In genomic region chr15:97941306-97941705, GRCm38 (mm10) we compare ENCODE assay signal across 21 mouse cellular contexts. TPM values are rescaled to one million over a fixed set of nuclear protein-coding genes. Genes with fewer than 3 reads are reported as not detected.
A peak's percentile ranks its signal among the peaks of the same experiment; 100 is the strongest.
DNase-seq lines count a peak whose midpoint lies in the region; ATAC-seq and TF ChIP-seq lines count a peak whose summit lies in the region.
"Had no signal": no experiment of that assay in that cellular context is flagged by ENCODE, and none has a peak within 500 bp of the region (broad histone marks: within the 10 kb centered on the region; RNA-seq: fewer than 3 reads in every experiment).

No protein-coding gene starts in this region.

- no peak overlapping the region for H3K9ac ChIP-seq in heart, embryonic 11.5 days (ENCODE audit: low read depth, low read length)
- H3K9ac ChIP-seq in CH12.LX (ENCODE audit: insufficient read depth, low read depth) (no peak overlapping the region), MEL (ENCODE audit: control insufficient read depth, low read depth, low read length, poor library complexity, severe bottlenecking) (no peak overlapping the region)
- no peak overlapping the region for H3K9ac ChIP-seq in intestine, embryonic 16.5 days (ENCODE audit: low read depth, low read length)
- H3K9ac ChIP-seq: embryonic facial prominence, embryonic 12.5 days; forebrain, embryonic 13.5 days; forebrain, embryonic 15.5 days; forebrain, postnatal 0 days had no signal

- TF ChIP-seq CTCF in CH12.LX (conservative IDR thresholded peaks at IDR 0.05 in 1 of 2, IDR thresholded peaks at IDR 0.05 in 1 of 2; ENCODE audit: low read depth in 2 of 2, low read length in 2 of 2) (no peak), MEL (IDR thresholded peaks at IDR 0.05 in 2 of 3, conservative IDR thresholded peaks at IDR 0.05 in 1 of 3; ENCODE audit: control insufficient read depth in 1 of 3, insufficient read depth in 1 of 3, low read depth in 2 of 3, low read length in 3 of 3, poor library complexity in 1 of 3, severe bottlenecking in 1 of 3) (no peak)

- DNase-seq in heart, adult 11 months: peak; percentile 62
- peak; percentile 31 for DNase-seq in CH12.LX (ENCODE audit: extremely low read depth)
- DNase-seq in MEL (ENCODE audit: low read depth, low spot score): peak; percentile 56
- DNase-seq in cerebellum, adult 9-11 months: no peak
- no peak for DNase-seq in right cerebral cortex, postnatal 36 days (ENCODE audit: low spot score in 2 of 2)
- DNase-seq: adrenal gland, adult 2 months; adrenal gland, postnatal 10 days; adrenal gland, postnatal 25 days; cerebellum, adult 11 months; cerebellum, adult 18-20 months; cerebellum, adult 8-10 months; cerebellum, postnatal 14 days; forebrain, postnatal 0 days had no signal

- H3K27ac ChIP-seq in heart, embryonic 11.5 days (ENCODE audit: low read depth, low read length): no peak overlapping the region
- H3K27ac ChIP-seq in CH12.LX (ENCODE audit: insufficient read depth, low read depth) (no peak overlapping the region), MEL (ENCODE audit: control insufficient read depth, low read depth, low read length) (no peak overlapping the region)
- no peak overlapping the region for H3K27ac ChIP-seq in intestine, embryonic 16.5 days (ENCODE audit: low read length)
- H3K27ac ChIP-seq: embryonic facial prominence, embryonic 10.5 days; embryonic facial prominence, embryonic 12.5 days; forebrain, embryonic 13.5 days; forebrain, embryonic 15.5 days had no signal

- no peaks in the 10 kb centered on the region; the same call in 1 of the 2 replicates for H3K4me1 ChIP-seq in heart, embryonic 11.5 days (ENCODE audit: control insufficient read depth, insufficient read depth, low read length)
- peaks cover 2 to 8% of the 10 kb centered on the region in 2 experiments; a peak in 3 of 4 replicates for H3K4me1 ChIP-seq in CH12.LX (ENCODE audit: control insufficient read depth in 1 of 2, insufficient read depth in 2 of 2)
- peaks cover 0 to 9% of the 10 kb centered on the region in 2 experiments; a peak in 2 of 4 replicates for H3K4me1 ChIP-seq in MEL (ENCODE audit: control insufficient read depth in 1 of 2, insufficient read depth in 2 of 2, low read length in 2 of 2)
- H3K4me1 ChIP-seq in intestine, embryonic 16.5 days (ENCODE audit: control insufficient read depth, insufficient read depth, low read length): peaks cover 9% of the 10 kb centered on the region
- H3K4me1 ChIP-seq: embryonic facial prominence, embryonic 12.5 days; forebrain, embryonic 13.5 days; forebrain, embryonic 15.5 days had no signal

- no peaks in the 10 kb centered on the region for H3K9me3 ChIP-seq in heart, embryonic 11.5 days (replicated peaks; ENCODE audit: control insufficient read depth, low read length)
- H3K9me3 ChIP-seq in CH12.LX (replicated peaks; ENCODE audit: low read length): no peaks in the 10 kb centered on the region
- H3K9me3 ChIP-seq in MEL (replicated peaks; ENCODE audit: insufficient read depth, low read length): no peaks in the 10 kb centered on the region
- H3K9me3 ChIP-seq in intestine, embryonic 16.5 days (ENCODE audit: control insufficient read depth, low read length): no peaks in the 10 kb centered on the region
- H3K9me3 ChIP-seq: embryonic facial prominence, embryonic 10.5 days; embryonic facial prominence, embryonic 12.5 days; forebrain, embryonic 13.5 days; forebrain, embryonic 15.5 days; G1E had no signal

- TF ChIP-seq EP300 in CH12.LX (IDR thresholded peaks at IDR 0.05; ENCODE audit: low read length) (no peak), MEL (IDR thresholded peaks at IDR 0.05; ENCODE audit: low read depth in 1 of 2, low read length in 2 of 2) (no peak)

- in situ Hi-C loops in CH12.LX (cut with MboI; ENCODE audit: low pct_ligation_motif_present, low pct_unique_long_range_greater_than_20kb, low sequenced_read_pairs): loop anchor here (5.0 to 10.0 kb wide), 3 partner anchors 49 to 227 kb away; no protein-coding TSS in a partner anchor

- dilution Hi-C loops in CH12.LX (cut with MboI; ENCODE audit: extremely low pct_ligation_motif_present, extremely low pct_unique_long_range_greater_than_20kb, low sequenced_read_pairs): no loop called here

- ATAC-seq in heart, embryonic 11.5 days (replicated peaks; ENCODE audit: insufficient number of reproducible peaks, low FRiP score, low TSS enrichment): no peak
- 0 out of 2 replicates have a peak, but pooled peaks have one; percentile 23 for ATAC-seq in megakaryocyte progenitor cell, adult 5-6 weeks (replicated peaks; ENCODE audit: poor library complexity)
- no peak for ATAC-seq in intestine, embryonic 16.5 days
- ATAC-seq: forebrain, embryonic 13.5 days; forebrain, embryonic 15.5 days; forebrain, postnatal 0 days had no signal

- H3K4me2 ChIP-seq in heart, embryonic 11.5 days: no peak overlapping the region
- H3K4me2 ChIP-seq in CH12.LX (ENCODE audit: insufficient read depth, low read depth, poor library complexity, severe bottlenecking): no peak overlapping the region
- no peak overlapping the region for H3K4me2 ChIP-seq in intestine, embryonic 16.5 days (ENCODE audit: low read depth, low read length)
- H3K4me2 ChIP-seq: embryonic facial prominence, embryonic 12.5 days; forebrain, embryonic 13.5 days; forebrain, embryonic 15.5 days had no signal

- TF ChIP-seq RAD21 in CH12.LX (IDR thresholded peaks at IDR 0.05; ENCODE audit: low read depth, low read length): no peak
- no peak for TF ChIP-seq RAD21 in MEL (IDR thresholded peaks at IDR 0.05; ENCODE audit: low read depth, low read length)

- no peaks in the 10 kb centered on the region for H3K36me3 ChIP-seq in heart, embryonic 11.5 days (ENCODE audit: control insufficient read depth, insufficient read depth, low read length)
- H3K36me3 ChIP-seq in CH12.LX (replicated peaks in 1 of 2; ENCODE audit: control insufficient read depth in 1 of 2, insufficient read depth in 1 of 2, low read length in 1 of 2): no peaks in the 10 kb centered on the region
- H3K36me3 ChIP-seq in MEL (ENCODE audit: control insufficient read depth in 1 of 2, insufficient read depth in 2 of 2, low read length in 2 of 2): no peaks in the 10 kb centered on the region
- H3K36me3 ChIP-seq in intestine, embryonic 16.5 days (ENCODE audit: control insufficient read depth, insufficient read depth, low read length): no peaks in the 10 kb centered on the region
- H3K36me3 ChIP-seq: embryonic facial prominence, embryonic 10.5 days; embryonic facial prominence, embryonic 12.5 days; forebrain, embryonic 15.5 days; G1E had no signal

- H3K4me3 ChIP-seq in heart, embryonic 11.5 days (ENCODE audit: low read depth, low read length): no peak overlapping the region
- H3K4me3 ChIP-seq in CH12.LX (replicated peaks in 1 of 3; ENCODE audit: low read depth in 2 of 3, low read length in 2 of 3, poor library complexity in 1 of 3): no peak overlapping the region
- H3K4me3 ChIP-seq in MEL (ENCODE audit: control insufficient read depth in 1 of 2, insufficient read depth in 1 of 2, low read depth in 2 of 2, low read length in 2 of 2): no peak overlapping the region
- no peak overlapping the region for H3K4me3 ChIP-seq in intestine, embryonic 16.5 days (ENCODE audit: low read length)
- H3K4me3 ChIP-seq: embryonic facial prominence, embryonic 10.5 days; embryonic facial prominence, embryonic 12.5 days; forebrain, embryonic 13.5 days; forebrain, embryonic 15.5 days had no signal

- no peak for TF ChIP-seq POLR2A in CH12.LX (IDR thresholded peaks at IDR 0.05; ENCODE audit: low read depth, low read length)
- no peak for TF ChIP-seq POLR2A in MEL (IDR thresholded peaks at IDR 0.05; ENCODE audit: control insufficient read depth in 1 of 2, insufficient read depth in 1 of 2, low read depth in 1 of 2, low read length in 2 of 2, poor library complexity in 1 of 2)

- H3K27me3 ChIP-seq in heart, embryonic 11.5 days (ENCODE audit: control insufficient read depth, insufficient read depth, low read length): 0 out of 2 replicates have a peak, but pooled peaks cover 2% of the 10 kb centered on the region
- H3K27me3 ChIP-seq in CH12.LX (replicated peaks) (peaks cover 6% of the 10 kb centered on the region), MEL (ENCODE audit: control insufficient read depth in 1 of 2, insufficient read depth in 2 of 2, low read length in 2 of 2) (peaks cover 6 to 7% of the 10 kb centered on the region in 2 experiments; a peak in 3 of 4 replicates)
- H3K27me3 ChIP-seq in intestine, embryonic 16.5 days (replicated peaks; ENCODE audit: control insufficient read depth, insufficient read depth, low read length): no peaks in the 10 kb centered on the region
- H3K27me3 ChIP-seq: embryonic facial prominence, embryonic 12.5 days; forebrain, embryonic 13.5 days; forebrain, embryonic 15.5 days had no signal

- WGBS in heart, embryonic 11.5 days (ENCODE audit: insufficient replicate concordance): 85% methylated on average over 2 of the region's 2 CpGs
- WGBS in intestine, embryonic 16.5 days: 87% methylated on average over 2 of the region's 2 CpGs

- H3K79me2 ChIP-seq in CH12.LX (replicated peaks; ENCODE audit: control insufficient read depth, extremely low read depth, insufficient read depth, poor library complexity, severe bottlenecking) (no peaks in the 10 kb centered on the region), MEL (ENCODE audit: control insufficient read depth, insufficient read depth, low read length, poor library complexity) (no peaks in the 10 kb centered on the region)

RNA-seq across cellular contexts. Expression of gene Tmem106c, which starts 22.7 kb away (rescaled TPM):
- polyA plus RNA-seq in heart, embryonic 11.5 days (2014; fragmentation: Nextera tagmentation; extraction: Ambion mirVana): 30.1 and 34.9 TPM in 2 replicates
- 16.9 and 25.7 TPM in 2 replicates for total RNA-seq in CH12.LX (2012; rRNA removed)
- total RNA-seq in CH12.LX (2014; rRNA removed): 21.2 and 25.5 TPM in 2 replicates
- polyA plus RNA-seq in CH12.LX (2012; ENCODE audit: insufficient read length, low read depth): 17.9 and 18.5 TPM in 2 replicates
- total RNA-seq in MEL (2012; rRNA removed): 54.3 and 57.9 TPM in 2 replicates
- 100 to 1,000 TPM in 1 of 2 experiments, not detected in 1; 121 TPM for polyA plus RNA-seq in MEL (2012; ENCODE audit: insufficient read depth in 1 of 2, insufficient read length in 2 of 2, low read depth in 1 of 2, low replicate concordance in 2 of 2, missing spikeins in 1 of 2)
- total RNA-seq in megakaryocyte progenitor cell, adult 5-6 weeks (2015): 41.7 and 48.4 TPM in 2 replicates
- 26.2 and 30.1 TPM in 2 replicates for total RNA-seq in megakaryocyte progenitor cell, adult 5-6 weeks (2017)
- polyA plus RNA-seq in intestine, embryonic 16.5 days (2015; fragmentation: Nextera tagmentation; extraction: Ambion mirVana): 47.5 and 51.6 TPM in 2 replicates

RNA-seq across cellular contexts. Expression of gene Vdr, which starts 30.9 kb away (rescaled TPM):
- 0.62 and 0.72 TPM in 2 replicates for polyA plus RNA-seq in heart, embryonic 11.5 days (2014; fragmentation: Nextera tagmentation; extraction: Ambion mirVana)
- total RNA-seq in CH12.LX (2012; rRNA removed): 0.63 and 0.68 TPM in 2 replicates
- total RNA-seq in CH12.LX (2014; rRNA removed): 0.52 and 0.61 TPM in 2 replicates
- 1.3 and 1.7 TPM in 2 replicates for polyA plus RNA-seq in CH12.LX (2012; ENCODE audit: insufficient read length, low read depth)
- 0.54 and 0.69 TPM in 2 replicates for total RNA-seq in MEL (2012; rRNA removed)
- polyA plus RNA-seq in MEL (2012; ENCODE audit: insufficient read depth in 1 of 2, insufficient read length in 2 of 2, low read depth in 1 of 2, low replicate concordance in 2 of 2, missing spikeins in 1 of 2): 1 to 10 TPM in 1 of 2 experiments, not detected in 1; 1.9 TPM
- total RNA-seq in megakaryocyte progenitor cell, adult 5-6 weeks (2015): 5.3 and 7.9 TPM in 2 replicates
- 1.7 and 1.9 TPM in 2 replicates for total RNA-seq in megakaryocyte progenitor cell, adult 5-6 weeks (2017)
- 2.4 TPM in 2 replicates for polyA plus RNA-seq in intestine, embryonic 16.5 days (2015; fragmentation: Nextera tagmentation; extraction: Ambion mirVana)
- polyA plus RNA-seq: forebrain, embryonic 13.5 days had no signal

Comparison
In these comparisons a context has a peak if more than half of its experiments do, and no peak if none do; other contexts are left out.
1. DNase-seq: peak in heart, adult 11 months (single experiment), CH12.LX (single experiment) and MEL (single experiment); none in cerebellum, adult 9-11 months (single experiment) and right cerebral cortex, postnatal 36 days (0 of 2).